Mouse (Mus musculus) forebrain, embryonic 12.5 days (tissue): ENCODE data around the gene Prkca. TPM values are rescaled to one million over a fixed set of nuclear protein-coding genes. Genes with fewer than 3 reads are reported as not detected.

Experiments
- ATAC-seq: fragments of 200-750 bp; cut with Nextera tagmentation; 2 replicates; pipeline ENCODE4 v1.8.0; 2017; ENCODE audit warnings: moderate TSS enrichment; ENCODE audit not compliant: low FRiP score
- H3K27ac ChIP-seq: fragments of 300-500 bp; sonication (generic); 2 replicates; pipeline ENCODE4 v1.5.1; 2016; ENCODE audit warnings: mild to moderate bottlenecking
- H3K27me3 ChIP-seq: fragments of 300-500 bp; sonication (generic); 2 replicates; pipeline ENCODE4 v1.6.1; 2016; ENCODE audit warnings: mild to moderate bottlenecking
- H3K36me3 ChIP-seq: fragments of 300-500 bp; sonication (generic); replicated peaks from 2 replicates; pipeline ENCODE4 v1.6.1; 2016; ENCODE audit warnings: mild to moderate bottlenecking
- H3K4me1 ChIP-seq: fragments of 300-500 bp; sonication (generic); 2 replicates; pipeline ENCODE4 v1.6.1; 2016
- H3K4me2 ChIP-seq: fragments of 300-500 bp; sonication (generic); 2 replicates; pipeline ENCODE4 v1.6.1; 2016; ENCODE audit warnings: mild to moderate bottlenecking, moderate library complexity
- H3K4me3 ChIP-seq: fragments of 300-500 bp; sonication (generic); replicated peaks from 2 replicates; pipeline ENCODE4 v1.5.1; 2016; ENCODE audit warnings: mild to moderate bottlenecking
- H3K9ac ChIP-seq: fragments of 300-500 bp; sonication (generic); 2 replicates; pipeline ENCODE4 v1.6.1; 2016; ENCODE audit warnings: mild to moderate bottlenecking
- H3K9me3 ChIP-seq: fragments of 300-500 bp; sonication (generic); 2 replicates; pipeline ENCODE4 v1.6.1; 2016
- WGBS: fragments of 180-500 bp; shearing (Covaris S2); methylation state at CpG from one replicate; pipeline ENCODE4 v1.1.7; 2016; 5-methylcytosine and 5-hydroxymethylcytosine counted together
- polyA plus RNA-seq: library from polyadenylated mRNA; unstranded; fragments of >200 nt; fragmentation: Nextera tagmentation; extraction: Ambion mirVana; gene quantifications from 2 replicates; pipeline ENCODE4 v1.2.1, GENCODE M21; 2016

The Prkca gene
- polyA plus RNA-seq, 1 experiment from 2014 or later = 4.6 TPM

GRCm38 (mm10) chr11:107982225-107982896 is 361.4 kb downstream of the Prkca start:
- ATAC-seq = peak; percentile 85
- Histone ChIP-seq H3K27ac (no peak overlapping the region), H3K27me3 (peaks cover 13% of the 10 kb centered on the region; the same call in 1 of the 2 replicates), H3K4me1 (peaks cover 22% of the 10 kb centered on the region), H3K9ac (no peak overlapping the region), H3K4me3 (no peak overlapping the region), H3K4me2 (no peak overlapping the region), H3K36me3 (no peaks in the 10 kb centered on the region), H3K9me3 (no peaks in the 10 kb centered on the region)
- 22% methylated on average over 16 of the region's 16 CpGs for WGBS

- H3K9me3 ChIP-seq = no peaks in the 10 kb centered on the region
- ATAC-seq = no peak
- WGBS = 12% methylated on average over 22 of the region's 22 CpGs
- no peaks in the 10 kb centered on the region for H3K36me3 ChIP-seq
- H3K9ac ChIP-seq = peak overlapping the region; percentile 12; the same call in 1 of the 2 replicates
- H3K4me2 ChIP-seq = peak overlapping the region; percentile 30
- peaks cover 22% of the 10 kb centered on the region for H3K4me1 ChIP-seq
- H3K27ac ChIP-seq = no peak overlapping the region
- peaks cover 14% of the 10 kb centered on the region; the same call in 1 of the 2 replicates for H3K27me3 ChIP-seq
- H3K4me3 ChIP-seq = no peak overlapping the region
Measured at GRCm38 (mm10) chr11:107979497-107980174, 364.1 kb downstream of the Prkca start.

- ATAC-seq = no peak
- WGBS = 27% methylated on average over 10 of the region's 10 CpGs
- Histone ChIP-seq H3K27me3 (no peaks in the 10 kb centered on the region), H3K4me1 (peaks cover 31% of the 10 kb centered on the region), H3K9me3 (no peaks in the 10 kb centered on the region), H3K9ac (no peak overlapping the region), H3K4me3 (no peak overlapping the region), H3K36me3 (no peaks in the 10 kb centered on the region), H3K4me2 (no peak overlapping the region), H3K27ac (no peak overlapping the region)
Measured at GRCm38 (mm10) chr11:107969943-107970342, 373.8 kb downstream of the Prkca start.

GRCm38 (mm10) chr11:107968147-107968546 is 375.6 kb downstream of the Prkca start:
- H3K27me3 ChIP-seq = no peaks in the 10 kb centered on the region
- WGBS = 74% methylated on average over 13 of the region's 13 CpGs
- H3K9me3 ChIP-seq = no peaks in the 10 kb centered on the region
- no peak overlapping the region for H3K4me3 ChIP-seq
- no peak overlapping the region for H3K4me2 ChIP-seq
- no peak for ATAC-seq
- H3K9ac ChIP-seq = no peak overlapping the region
- peaks cover 31% of the 10 kb centered on the region for H3K4me1 ChIP-seq
- no peak overlapping the region for H3K27ac ChIP-seq
- no peaks in the 10 kb centered on the region for H3K36me3 ChIP-seq

- Histone ChIP-seq H3K4me2 (no peak overlapping the region), H3K27me3 (no peaks in the 10 kb centered on the region), H3K9ac (no peak overlapping the region), H3K36me3 (no peaks in the 10 kb centered on the region), H3K27ac (no peak overlapping the region), H3K4me3 (no peak overlapping the region), H3K4me1 (peaks cover 31% of the 10 kb centered on the region), H3K9me3 (no peaks in the 10 kb centered on the region)
- WGBS = 88% methylated on average over 4 of the region's 4 CpGs
- ATAC-seq = no peak
Measured at GRCm38 (mm10) chr11:107966229-107966628, 377.5 kb downstream of the Prkca start.

GRCm38 (mm10) chr11:107965449-107965848 is 378.3 kb downstream of the Prkca start:
- no peak overlapping the region for H3K4me2 ChIP-seq
- no peak for ATAC-seq
- no peak overlapping the region for H3K27ac ChIP-seq
- WGBS = 73% methylated on average over 7 of the region's 7 CpGs
- no peak overlapping the region for H3K4me3 ChIP-seq
- H3K4me1 ChIP-seq = peaks cover 27% of the 10 kb centered on the region
- H3K9ac ChIP-seq = no peak overlapping the region
- H3K27me3 ChIP-seq = no peaks in the 10 kb centered on the region
- H3K36me3 ChIP-seq = no peaks in the 10 kb centered on the region
- H3K9me3 ChIP-seq = no peaks in the 10 kb centered on the region

GRCm38 (mm10) chr11:107957566-107958350 is 386.0 kb downstream of the Prkca start:
- Histone ChIP-seq H3K4me1 (peaks cover 6% of the 10 kb centered on the region; the same call in 1 of the 2 replicates), H3K27me3 (no peaks in the 10 kb centered on the region), H3K27ac (0 out of 2 replicates have a peak overlapping the region, but pooled peaks have one; percentile 53), H3K36me3 (no peaks in the 10 kb centered on the region), H3K9me3 (no peaks in the 10 kb centered on the region), H3K9ac (no peak overlapping the region), H3K4me2 (no peak overlapping the region), H3K4me3 (no peak overlapping the region)
- 78% methylated on average over 13 of the region's 13 CpGs for WGBS
- no peak for ATAC-seq

GRCm38 (mm10) chr11:107955191-107956062 is 388.3 kb downstream of the Prkca start:
- H3K27me3 ChIP-seq = no peaks in the 10 kb centered on the region
- WGBS = 88% methylated on average over 10 of the region's 10 CpGs
- ATAC-seq = no peak
- H3K9ac ChIP-seq = no peak overlapping the region
- H3K36me3 ChIP-seq = no peaks in the 10 kb centered on the region
- H3K4me1 ChIP-seq = peaks cover 6% of the 10 kb centered on the region; the same call in 1 of the 2 replicates
- no peak overlapping the region for H3K4me2 ChIP-seq
- H3K4me3 ChIP-seq = no peak overlapping the region
- no peak overlapping the region for H3K27ac ChIP-seq
- no peaks in the 10 kb centered on the region for H3K9me3 ChIP-seq

- WGBS = 89% methylated on average over 11 of the region's 11 CpGs
- H3K4me1 ChIP-seq = peaks cover 11% of the 10 kb centered on the region
- H3K9me3 ChIP-seq = no peaks in the 10 kb centered on the region
- no peak overlapping the region for H3K4me2 ChIP-seq
- ATAC-seq = no peak
- no peak overlapping the region for H3K4me3 ChIP-seq
- H3K36me3 ChIP-seq = no peaks in the 10 kb centered on the region
- no peak overlapping the region for H3K9ac ChIP-seq
- H3K27me3 ChIP-seq = no peaks in the 10 kb centered on the region
- no peak overlapping the region for H3K27ac ChIP-seq
Measured at GRCm38 (mm10) chr11:107951431-107951830, 392.3 kb downstream of the Prkca start.

- Histone ChIP-seq H3K4me2 (no peak overlapping the region), H3K27ac (no peak overlapping the region), H3K4me1 (peaks cover 11% of the 10 kb centered on the region), H3K9ac (no peak overlapping the region), H3K9me3 (no peaks in the 10 kb centered on the region), H3K27me3 (no peaks in the 10 kb centered on the region), H3K36me3 (no peaks in the 10 kb centered on the region), H3K4me3 (no peak overlapping the region)
- 95% methylated on average over 4 of the region's 4 CpGs for WGBS
- ATAC-seq = no peak
Measured at GRCm38 (mm10) chr11:107950658-107951057, 393.1 kb downstream of the Prkca start.

GRCm38 (mm10) chr11:107950211-107950610 is 393.5 kb downstream of the Prkca start:
- Histone ChIP-seq H3K4me3 (no peak overlapping the region), H3K36me3 (no peaks in the 10 kb centered on the region), H3K27ac (no peak overlapping the region), H3K27me3 (no peaks in the 10 kb centered on the region), H3K4me1 (peaks cover 11% of the 10 kb centered on the region), H3K9me3 (no peaks in the 10 kb centered on the region), H3K4me2 (no peak overlapping the region), H3K9ac (no peak overlapping the region)
- no peak for ATAC-seq
- 77% methylated on average over 9 of the region's 9 CpGs for WGBS
